Mouse (Mus musculus) intestine, postnatal 0 days (tissue): ENCODE results near the gene C1qtnf1. TPM values are rescaled to one million over a fixed set of nuclear protein-coding genes. Genes with fewer than 3 reads are reported as not detected.

Source experiments
- ATAC-seq: fragments of 200-750 bp; cut with Nextera tagmentation; 2 replicates; pipeline ENCODE4 v1.8.0; 2017; ENCODE audit warnings: mild to moderate bottlenecking, moderate TSS enrichment, moderate library complexity
- H3K27ac ChIP-seq: fragments of 300-500 bp; sonication (generic); 2 replicates; pipeline ENCODE4 v1.5.1; 2014; ENCODE audit warnings: mild to moderate bottlenecking, low read depth, low read length, moderate library complexity
- H3K27me3 ChIP-seq: fragments of 300-500 bp; sonication (generic); replicated peaks from 2 replicates; pipeline ENCODE4 v1.6.1; 2014; ENCODE audit warnings: low read length, mixed read lengths; ENCODE audit not compliant: control insufficient read depth, insufficient read depth
- H3K36me3 ChIP-seq: fragments of 300-500 bp; sonication (generic); 2 replicates; pipeline ENCODE4 v1.6.1; 2014; ENCODE audit warnings: mild to moderate bottlenecking, moderate library complexity; ENCODE audit not compliant: control insufficient read depth, insufficient read depth
- H3K4me1 ChIP-seq: fragments of 300-500 bp; sonication (generic); replicated peaks from 2 replicates; pipeline ENCODE4 v1.6.1; 2014; ENCODE audit warnings: antibody characterized with exemption, low read length, mixed read lengths; ENCODE audit not compliant: control insufficient read depth, insufficient read depth
- H3K4me2 ChIP-seq: fragments of 300-500 bp; sonication (generic); replicated peaks from 2 replicates; pipeline ENCODE4 v1.6.1; 2014; ENCODE audit warnings: low read depth, mild to moderate bottlenecking, moderate library complexity
- H3K4me3 ChIP-seq: fragments of 300-500 bp; sonication (generic); 2 replicates; pipeline ENCODE4 v1.5.1; 2014; ENCODE audit warnings: low read depth, low read length
- H3K9ac ChIP-seq: fragments of 300-500 bp; sonication (generic); 2 replicates; pipeline ENCODE4 v1.6.1; 2014; ENCODE audit warnings: mild to moderate bottlenecking, low read depth, low read length
- H3K9me3 ChIP-seq: fragments of 300-500 bp; sonication (generic); 2 replicates; pipeline ENCODE4 v1.6.1; 2016; ENCODE audit warnings: mixed run types; ENCODE audit not compliant: control insufficient read depth
- CTCF ChIP-seq: sonication (generic); IDR thresholded peaks from 2 replicates; pipeline ENCODE4 v1.5.1; 2016; ENCODE audit warnings: low read depth, mild to moderate bottlenecking, control low read depth, antibody characterized with exemption, moderate library complexity
- WGBS: fragments of 180-500 bp; shearing (Covaris S2); extraction: QIAGEN DNeasy Blood & Tissue Kit; methylation state at CpG from one replicate; pipeline ENCODE4 v1.1.7; 2014; 5-methylcytosine and 5-hydroxymethylcytosine counted together
- polyA plus RNA-seq: library from polyadenylated mRNA; unstranded; fragments of >200 nt; fragmentation: Nextera tagmentation; extraction: Ambion mirVana; gene quantifications from 2 replicates; pipeline ENCODE4 v1.2.1, GENCODE M21; 2015

Gene C1qtnf1
- polyA plus RNA-seq, 1 experiment from 2014 or later, result 6.1 TPM

DNA sequence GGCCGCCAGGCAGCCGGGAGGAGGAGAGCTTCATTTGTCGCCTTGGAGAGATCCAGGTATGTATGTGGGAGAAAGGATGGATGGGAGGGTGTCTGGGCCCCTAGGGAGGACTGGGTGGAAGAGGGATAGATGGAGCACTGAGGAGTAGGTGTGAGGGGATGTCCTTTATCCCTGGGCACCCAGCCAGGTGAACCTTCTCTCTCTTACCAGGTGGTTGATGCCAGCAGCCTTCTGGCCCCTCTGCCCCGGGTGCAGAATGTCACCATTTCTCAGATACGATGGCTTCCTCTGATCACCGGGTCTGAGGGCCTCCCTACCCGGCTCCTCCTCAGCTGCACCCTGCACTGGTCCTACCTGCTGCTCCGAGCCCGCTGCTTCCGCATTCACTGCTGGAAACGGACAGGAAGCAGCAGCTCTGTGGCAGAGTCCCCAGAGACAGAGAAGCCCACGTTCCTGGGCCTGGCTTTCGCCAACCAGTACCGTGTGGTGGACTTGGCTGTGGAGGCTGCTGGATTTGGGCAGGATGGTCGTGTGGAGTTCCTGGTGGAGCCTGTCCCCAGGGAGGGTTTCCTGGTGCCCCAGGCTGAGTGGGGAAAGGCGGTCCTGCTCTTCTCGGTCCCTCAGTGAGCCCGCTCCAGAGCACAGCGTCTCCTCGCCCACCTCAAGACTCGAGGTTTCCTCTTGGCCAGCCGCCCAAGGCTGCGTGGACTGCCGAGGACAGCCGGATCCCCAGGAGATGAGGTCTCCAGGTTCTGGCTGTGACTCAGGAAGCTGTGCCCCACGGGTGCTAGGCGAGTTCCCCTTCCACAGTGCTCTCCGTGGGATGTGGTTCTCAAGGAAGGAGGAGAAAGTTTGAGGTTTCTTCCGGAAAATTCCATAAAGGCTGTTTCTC is 59.1 kb downstream of the C1qtnf1 start:
- no peak for TF ChIP-seq CTCF
- Histone ChIP-seq H3K4me1 (no peaks in the 10 kb centered on the region), H3K9ac (no peak overlapping the region), H3K4me2 (no peak overlapping the region), H3K4me3 (no peak overlapping the region), H3K27me3 (no peaks in the 10 kb centered on the region), H3K9me3 (no peaks in the 10 kb centered on the region), H3K27ac (no peak overlapping the region), H3K36me3 (peaks cover 57% of the 10 kb centered on the region)
- WGBS, result 84% methylated on average over 29 of the region's 29 CpGs
- ATAC-seq, result no peak

DNA sequence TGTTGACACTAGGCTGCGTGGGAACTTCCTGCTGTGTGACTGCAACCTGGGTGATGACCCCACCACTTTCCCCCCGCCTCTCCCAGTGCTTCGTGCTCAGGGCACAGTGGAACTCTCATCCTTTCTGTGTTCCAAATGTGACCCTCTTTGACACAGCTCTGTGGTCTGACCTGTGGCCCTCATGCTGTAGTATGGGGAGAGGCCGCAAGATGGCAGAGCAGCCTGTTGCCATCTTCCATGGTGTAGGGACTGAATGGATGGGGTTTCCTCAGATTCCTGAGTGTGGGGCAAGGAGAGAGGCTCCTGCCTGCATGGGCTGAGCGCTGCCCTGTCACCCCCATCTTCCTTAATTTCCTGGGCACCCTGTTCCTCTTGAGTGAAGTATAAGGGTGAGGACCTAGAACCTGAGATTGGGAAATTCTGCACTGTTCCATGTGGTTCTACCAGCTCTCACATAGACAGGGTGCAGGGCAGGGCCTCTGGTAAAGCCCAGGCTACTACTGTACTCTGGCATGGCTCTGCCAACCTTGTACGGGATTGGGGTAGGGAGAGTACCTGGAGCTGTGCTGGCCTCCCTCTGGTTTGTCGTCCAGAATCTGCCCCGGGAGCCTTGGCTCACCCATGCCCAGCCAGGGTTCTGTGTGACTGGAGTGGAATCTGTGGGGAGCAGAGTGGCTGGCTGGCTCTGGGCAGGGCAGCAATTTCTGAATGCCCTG is 60.3 kb downstream of the C1qtnf1 start:
- no peak for ATAC-seq
- TF ChIP-seq CTCF, result peak; percentile 50
- Histone ChIP-seq H3K4me1 (no peaks in the 10 kb centered on the region), H3K4me3 (no peak overlapping the region), H3K9me3 (no peaks in the 10 kb centered on the region), H3K9ac (no peak overlapping the region), H3K27me3 (no peaks in the 10 kb centered on the region), H3K4me2 (no peak overlapping the region), H3K27ac (no peak overlapping the region), H3K36me3 (peaks cover 45% of the 10 kb centered on the region)
- WGBS, result 73% methylated on average over 8 of the region's 8 CpGs

DNA sequence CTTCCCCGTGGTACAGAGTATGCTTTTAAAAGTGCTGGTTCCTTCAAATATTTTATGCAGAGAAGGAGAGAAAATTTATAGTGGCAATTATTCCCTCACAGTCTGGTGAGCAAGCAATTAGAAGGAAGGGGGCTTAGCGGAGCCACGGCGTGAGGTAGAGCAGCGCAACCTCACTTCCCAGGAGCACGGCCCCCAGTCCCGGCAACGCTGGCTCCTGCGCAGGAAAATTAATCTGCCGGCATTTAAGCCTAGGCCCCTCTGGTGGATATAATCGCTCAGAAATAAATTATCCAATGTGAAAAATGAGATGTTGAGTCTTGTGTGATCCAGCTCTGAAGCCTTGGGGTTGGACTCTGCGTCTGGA is 60.9 kb downstream of the C1qtnf1 start:
- ATAC-seq, result no peak
- Histone ChIP-seq H3K27me3 (no peaks in the 10 kb centered on the region), H3K4me1 (no peaks in the 10 kb centered on the region), H3K36me3 (peaks cover 42% of the 10 kb centered on the region), H3K4me2 (no peak overlapping the region), H3K9me3 (no peaks in the 10 kb centered on the region), H3K27ac (no peak overlapping the region), H3K4me3 (no peak overlapping the region), H3K9ac (no peak overlapping the region)
- no peak for TF ChIP-seq CTCF
- 80% methylated on average over 12 of the region's 12 CpGs for WGBS

DNA sequence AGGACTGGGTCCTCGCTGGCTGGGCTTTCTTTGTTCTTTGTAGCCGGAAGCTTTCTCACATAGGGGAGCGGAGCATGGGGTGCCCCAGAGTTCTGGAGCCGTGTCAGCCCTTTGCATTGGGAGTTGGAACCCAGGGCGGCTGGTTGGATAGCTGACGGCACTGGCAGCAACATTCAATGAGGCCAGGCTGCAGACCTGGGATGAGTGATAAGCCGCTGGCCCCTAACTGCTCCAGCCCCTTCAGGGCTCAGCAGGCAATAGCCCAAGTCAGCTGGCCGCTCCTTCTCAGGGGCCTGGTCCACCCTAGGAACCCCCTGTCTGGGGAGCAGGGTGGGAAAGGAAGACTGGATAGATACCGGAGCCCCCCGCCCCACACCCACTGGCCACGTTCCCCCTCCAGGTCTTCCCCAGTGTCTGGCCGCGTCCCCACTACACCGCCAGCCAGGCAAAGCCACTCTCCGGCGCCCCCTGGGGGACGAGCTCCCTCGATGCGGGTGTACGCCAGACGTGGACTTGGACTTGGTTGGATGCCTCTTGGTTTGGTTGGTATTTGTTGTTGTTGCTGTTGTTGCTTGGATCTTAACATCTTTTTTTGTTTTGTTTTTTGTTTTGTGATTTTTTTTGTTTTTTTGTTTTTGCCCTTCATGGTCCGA is 62.7 kb downstream of the C1qtnf1 start:
- no peak overlapping the region for H3K4me3 ChIP-seq
- no peak overlapping the region for H3K9ac ChIP-seq
- 26% methylated on average over 22 of the region's 22 CpGs for WGBS
- no peaks in the 10 kb centered on the region for H3K9me3 ChIP-seq
- TF ChIP-seq CTCF, result peak; percentile 94
- peaks cover 24% of the 10 kb centered on the region for H3K36me3 ChIP-seq
- H3K27ac ChIP-seq, result no peak overlapping the region
- H3K4me2 ChIP-seq, result peak overlapping the region; percentile 46
- no peaks in the 10 kb centered on the region for H3K4me1 ChIP-seq
- H3K27me3 ChIP-seq, result no peaks in the 10 kb centered on the region
- no peak for ATAC-seq

DNA sequence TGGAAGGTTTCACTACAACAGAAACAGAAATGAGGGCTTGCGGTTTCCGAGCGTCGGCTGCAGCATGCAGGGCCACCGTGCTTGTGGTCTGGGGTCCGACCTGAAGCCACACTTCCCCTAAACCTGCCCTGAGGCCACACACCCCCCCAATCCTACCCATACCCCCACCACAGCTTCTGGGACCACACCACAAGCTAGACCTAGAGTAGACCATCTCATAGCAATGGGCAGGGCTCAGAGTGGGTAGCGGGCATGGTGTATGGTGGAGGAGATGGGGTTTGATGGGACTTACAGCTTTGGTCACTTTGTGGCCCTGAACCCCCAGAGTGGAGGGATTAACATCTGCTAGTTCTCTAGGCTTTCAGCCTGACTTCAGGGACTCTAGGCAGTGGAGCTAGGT is 63.2 kb downstream of the C1qtnf1 start:
- Histone ChIP-seq H3K9me3 (no peaks in the 10 kb centered on the region), H3K36me3 (peaks cover 19% of the 10 kb centered on the region), H3K4me2 (no peak overlapping the region), H3K4me1 (no peaks in the 10 kb centered on the region), H3K27ac (no peak overlapping the region), H3K9ac (no peak overlapping the region), H3K27me3 (no peaks in the 10 kb centered on the region), H3K4me3 (no peak overlapping the region)
- 79% methylated on average over 7 of the region's 7 CpGs for WGBS
- no peak for ATAC-seq
- TF ChIP-seq CTCF, result no peak

DNA sequence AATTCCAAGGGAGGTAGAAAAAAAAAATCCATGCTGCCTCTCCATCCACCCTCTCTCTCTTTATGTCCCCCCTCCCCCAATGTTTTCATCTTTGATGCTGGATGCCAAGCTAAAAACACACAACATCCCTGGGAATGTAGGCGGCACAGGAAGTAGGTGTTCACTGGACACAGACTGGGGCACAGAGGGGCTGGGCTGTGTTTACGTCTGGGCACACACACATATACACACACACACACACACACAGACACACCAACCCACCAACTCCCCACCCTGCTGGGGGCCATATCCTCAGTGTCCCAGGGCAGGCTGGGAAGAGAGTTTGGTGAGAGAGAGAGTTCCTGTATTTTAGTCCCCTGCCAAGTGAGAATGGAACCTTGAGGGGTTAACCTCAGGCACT is 65.5 kb downstream of the C1qtnf1 start:
- Histone ChIP-seq H3K9ac (no peak overlapping the region), H3K27ac (no peak overlapping the region), H3K9me3 (no peaks in the 10 kb centered on the region), H3K4me3 (no peak overlapping the region), H3K4me1 (no peaks in the 10 kb centered on the region), H3K27me3 (no peaks in the 10 kb centered on the region), H3K4me2 (no peak overlapping the region), H3K36me3 (no peaks in the 10 kb centered on the region; the same call in 1 of the 2 replicates)
- WGBS, result 73% methylated on average over 2 of the region's 2 CpGs
- no peak for TF ChIP-seq CTCF
- ATAC-seq, result no peak
